Mouse (Mus musculus): Measurements from ENCODE around the gene Chp1.

GRCm38 (mm10) chr2:119523836-119524235 lies 23.7 kb upstream of the Chp1 start:
- no peak for TF ChIP-seq CTCF (IDR thresholded peaks at IDR 0.05; ENCODE audit: insufficient read depth, low read depth, low read length)
- TF ChIP-seq POLR2A (IDR thresholded peaks at IDR 0.05; ENCODE audit: insufficient read depth, low read depth, low read length), result no peak
